Mouse (Mus musculus) embryonic facial prominence, embryonic 11.5 days (tissue): ENCODE data around the gene Zfp706. TPM values are rescaled to one million over a fixed set of nuclear protein-coding genes. Genes with fewer than 3 reads are reported as not detected.

Experiments used
- ATAC-seq: fragments of 200-750 bp; cut with Nextera tagmentation; replicated peaks from 2 replicates; pipeline ENCODE4 v1.8.0; 2017; ENCODE audit warnings: low read depth; ENCODE audit not compliant: insufficient number of reproducible peaks, low FRiP score, low TSS enrichment
- DNase-seq: peaks from one replicate; pipeline ENCODE4 v3.0.0-alpha.2; 2015; ENCODE audit warnings: low spot score
- H3K27ac ChIP-seq: fragments of 300-500 bp; sonication (generic); replicated peaks from 2 replicates; pipeline ENCODE4 v1.5.1; 2014; ENCODE audit warnings: mild to moderate bottlenecking, low read depth, low read length, control low read depth
- H3K27me3 ChIP-seq: fragments of 300-500 bp; sonication (generic); 2 replicates; pipeline ENCODE4 v1.6.1; 2014; ENCODE audit warnings: mild to moderate bottlenecking, low read length, moderate library complexity, mixed read lengths; ENCODE audit not compliant: control insufficient read depth, insufficient read depth
- H3K36me3 ChIP-seq: fragments of 300-500 bp; sonication (generic); replicated peaks from 2 replicates; pipeline ENCODE4 v1.6.1; 2014; ENCODE audit warnings: low read depth, mild to moderate bottlenecking, low read length, moderate library complexity, mixed read lengths; ENCODE audit not compliant: control insufficient read depth, insufficient read depth
- H3K4me1 ChIP-seq: fragments of 300-500 bp; sonication (generic); 2 replicates; pipeline ENCODE4 v1.6.1; 2014; ENCODE audit warnings: low read length, mixed read lengths; ENCODE audit not compliant: control insufficient read depth, insufficient read depth
- H3K4me2 ChIP-seq: fragments of 300-500 bp; sonication (generic); 2 replicates; pipeline ENCODE4 v1.6.1; 2014; ENCODE audit warnings: low read depth, mild to moderate bottlenecking, control low read depth, low read length, moderate library complexity
- H3K4me3 ChIP-seq: fragments of 300-500 bp; sonication (generic); 2 replicates; pipeline ENCODE4 v1.5.1; 2014; ENCODE audit warnings: low read depth, low read length, control low read depth
- H3K9ac ChIP-seq: fragments of 300-500 bp; sonication (generic); replicated peaks from 2 replicates; pipeline ENCODE4 v1.6.1; 2014; ENCODE audit warnings: mild to moderate bottlenecking, control low read depth, low read length
- H3K9me3 ChIP-seq: fragments of 300-500 bp; sonication (generic); replicated peaks from 2 replicates; pipeline ENCODE4 v1.6.1; 2016; ENCODE audit warnings: mild to moderate bottlenecking, low read length, inconsistent platforms, mixed read lengths; ENCODE audit not compliant: control insufficient read depth
- WGBS: fragments of 180-500 bp; shearing (Covaris S2); extraction: QIAGEN DNeasy Blood & Tissue Kit; methylation state at CpG from one replicate; pipeline ENCODE4 v1.1.7; 2014; 5-methylcytosine and 5-hydroxymethylcytosine counted together
- polyA plus RNA-seq: library from polyadenylated mRNA; unstranded; fragments of >200 nt; fragmentation: Nextera tagmentation; extraction: Ambion mirVana; gene quantifications from 2 replicates; pipeline ENCODE4 v1.2.1, GENCODE M21; 2014

Zfp706 gene
- polyA plus RNA-seq, 1 experiment from 2014 or later = 407 TPM

- H3K4me1 ChIP-seq = no peaks in the 10 kb centered on the region
- no peak overlapping the region for H3K9ac ChIP-seq
- no peaks in the 10 kb centered on the region for H3K27me3 ChIP-seq
- no peaks in the 10 kb centered on the region for H3K9me3 ChIP-seq
- H3K36me3 ChIP-seq = no peaks in the 10 kb centered on the region
- H3K27ac ChIP-seq = no peak overlapping the region
- no peak for DNase-seq
- H3K4me3 ChIP-seq = no peak overlapping the region
- no peak overlapping the region for H3K4me2 ChIP-seq
- ATAC-seq = no peak
Measured at GRCm38 (mm10) chr15:37027956-37028355, 20.4 kb upstream of the Zfp706 start.

GRCm38 (mm10) chr15:37026458-37026857 lies 18.9 kb upstream of the Zfp706 start:
- WGBS = 77% methylated on average over 4 of the region's 4 CpGs

GRCm38 (mm10) chr15:37020581-37021245 lies 13.1 kb upstream of the Zfp706 start:
- H3K4me1 ChIP-seq = no peaks in the 10 kb centered on the region
- DNase-seq (no peak), ATAC-seq (no peak)
- H3K9ac ChIP-seq = no peak overlapping the region
- no peak overlapping the region for H3K4me2 ChIP-seq
- H3K36me3 ChIP-seq = no peaks in the 10 kb centered on the region
- H3K9me3 ChIP-seq = no peaks in the 10 kb centered on the region
- no peaks in the 10 kb centered on the region for H3K27me3 ChIP-seq
- no peak overlapping the region for H3K27ac ChIP-seq
- no peak overlapping the region for H3K4me3 ChIP-seq

More at GRCm38 (mm10) chr15:37026458-37026857, 18.9 kb upstream of the Zfp706 start:
- Histone ChIP-seq H3K9me3 (no peaks in the 10 kb centered on the region), H3K9ac (no peak overlapping the region), H3K27ac (no peak overlapping the region), H3K4me1 (no peaks in the 10 kb centered on the region), H3K4me2 (no peak overlapping the region), H3K36me3 (no peaks in the 10 kb centered on the region), H3K4me3 (no peak overlapping the region), H3K27me3 (no peaks in the 10 kb centered on the region)
- no peak for DNase-seq
- ATAC-seq = no peak

- no peak overlapping the region for H3K4me2 ChIP-seq
- H3K9me3 ChIP-seq = no peaks in the 10 kb centered on the region
- H3K27ac ChIP-seq = no peak overlapping the region
- no peak overlapping the region for H3K4me3 ChIP-seq
- H3K4me1 ChIP-seq = no peaks in the 10 kb centered on the region
- WGBS = 84% methylated on average over 3 of the region's 3 CpGs
- no peak overlapping the region for H3K9ac ChIP-seq
- no peak for DNase-seq
- H3K27me3 ChIP-seq = no peaks in the 10 kb centered on the region
- no peaks in the 10 kb centered on the region for H3K36me3 ChIP-seq
- no peak for ATAC-seq
Measured at GRCm38 (mm10) chr15:37019434-37019833, 11.9 kb upstream of the Zfp706 start.

GRCm38 (mm10) chr15:37011897-37012296 lies 4.3 kb upstream of the Zfp706 start:
- H3K9ac ChIP-seq = no peak overlapping the region
- WGBS = 92% methylated on average over 7 of the region's 7 CpGs
- ATAC-seq (no peak), DNase-seq (no peak)
- H3K4me3 ChIP-seq = no peak overlapping the region
- no peaks in the 10 kb centered on the region for H3K4me1 ChIP-seq
- no peaks in the 10 kb centered on the region for H3K36me3 ChIP-seq
- H3K27ac ChIP-seq = no peak overlapping the region
- H3K4me2 ChIP-seq = no peak overlapping the region
- H3K9me3 ChIP-seq = no peaks in the 10 kb centered on the region
- no peaks in the 10 kb centered on the region for H3K27me3 ChIP-seq

GRCm38 (mm10) chr15:37011316-37011715 lies 3.7 kb upstream of the Zfp706 start:
- WGBS = 41% methylated on average over 3 of the region's 3 CpGs
- H3K27ac ChIP-seq = no peak overlapping the region
- no peak overlapping the region for H3K9ac ChIP-seq
- H3K9me3 ChIP-seq = no peaks in the 10 kb centered on the region
- no peak overlapping the region for H3K4me3 ChIP-seq
- no peaks in the 10 kb centered on the region for H3K36me3 ChIP-seq
- no peaks in the 10 kb centered on the region for H3K4me1 ChIP-seq
- no peaks in the 10 kb centered on the region for H3K27me3 ChIP-seq
- no peak overlapping the region for H3K4me2 ChIP-seq
- no peak for ATAC-seq
- DNase-seq = no peak

- Histone ChIP-seq H3K4me2 (no peak overlapping the region), H3K4me1 (no peaks in the 10 kb centered on the region), H3K9me3 (no peaks in the 10 kb centered on the region), H3K27me3 (no peaks in the 10 kb centered on the region), H3K27ac (no peak overlapping the region), H3K36me3 (no peaks in the 10 kb centered on the region), H3K4me3 (no peak overlapping the region), H3K9ac (no peak overlapping the region)
- ATAC-seq (no peak), DNase-seq (no peak)
Measured at GRCm38 (mm10) chr15:37008546-37008945, 973 bp upstream of the Zfp706 start.

GRCm38 (mm10) chr15:37007959-37008419 lies 416 bp upstream of the Zfp706 start:
- 34% methylated on average over 8 of the region's 8 CpGs for WGBS
- Histone ChIP-seq H3K9ac (peak overlapping the region; percentile 99), H3K36me3 (no peaks in the 10 kb centered on the region; the same call in 1 of the 2 replicates), H3K4me2 (peak overlapping the region; percentile 54), H3K27ac (peak overlapping the region; percentile 87; the same call in 1 of the 2 replicates), H3K9me3 (no peaks in the 10 kb centered on the region), H3K27me3 (no peaks in the 10 kb centered on the region), H3K4me3 (peak overlapping the region; percentile 99), H3K4me1 (no peaks in the 10 kb centered on the region)
- DNase-seq = no peak
- no peak; the same call in 1 of the 2 replicates for ATAC-seq
